Mouse (Mus musculus) MEL (cell line): Measurements from ENCODE around the gene Wdr24. TPM values are rescaled to one million over a fixed set of nuclear protein-coding genes. Genes with fewer than 3 reads are reported as not detected.
A peak's percentile ranks its signal among the peaks of the same experiment; 100 is the strongest.

Experiments
- DNase-seq: peaks from one replicate; pipeline ENCODE4 v3.0.0; 2011; ENCODE audit warnings: low read depth, low spot score
- H3K27ac ChIP-seq: 2 replicates; pipeline ENCODE4 v1.5.1; 2012; ENCODE audit warnings: low read depth, mild to moderate bottlenecking, control low read depth, low read length, moderate library complexity; ENCODE audit not compliant: control insufficient read depth
- H3K27me3 ChIP-seq, 2 experiments: fragments of 150-350 bp in 1 of 2; sonication (generic) in 1 of 2; 2 replicates each; pipeline ENCODE4 v1.6.1; 2012; ENCODE audit warnings: low read length in 2 of 2, mild to moderate bottlenecking in 2 of 2, improper control_type of control experiment in 1 of 2, moderate library complexity in 1 of 2; ENCODE audit not compliant: insufficient read depth in 2 of 2, control insufficient read depth in 1 of 2
- H3K36me3 ChIP-seq, 2 experiments: 2 replicates each; pipeline ENCODE4 v1.6.1; 2012 to 2014; ENCODE audit warnings: low read length in 2 of 2, improper control_type of control experiment in 1 of 2, inconsistent platforms in 1 of 2, mild to moderate bottlenecking in 1 of 2; ENCODE audit not compliant: insufficient read depth in 2 of 2, control insufficient read depth in 1 of 2
- H3K4me1 ChIP-seq, 2 experiments: fragments of 150-350 bp in 1 of 2; sonication (generic) in 1 of 2; 2 replicates each; pipeline ENCODE4 v1.6.1; 2012; ENCODE audit warnings: low read length in 2 of 2, improper control_type of control experiment in 1 of 2, mild to moderate bottlenecking in 1 of 2; ENCODE audit not compliant: insufficient read depth in 2 of 2, control insufficient read depth in 1 of 2
- H3K4me3 ChIP-seq, 2 experiments: fragments of 150-350 bp in 1 of 2; sonication (generic) in 1 of 2; 2 replicates each; pipeline ENCODE4 v1.5.1; 2012; ENCODE audit warnings: low read depth in 2 of 2, low read length in 2 of 2, mild to moderate bottlenecking in 2 of 2, moderate library complexity in 2 of 2, control low read depth in 1 of 2, improper control_type of control experiment in 1 of 2; ENCODE audit not compliant: control insufficient read depth in 1 of 2, insufficient read depth in 1 of 2
- H3K79me2 ChIP-seq: 2 replicates; pipeline ENCODE4 v1.6.1; 2012; ENCODE audit warnings: mild to moderate bottlenecking, low read length, moderate library complexity; ENCODE audit not compliant: control insufficient read depth, poor library complexity, insufficient read depth
- H3K9ac ChIP-seq: 2 replicates; pipeline ENCODE4 v1.6.1; 2012; ENCODE audit warnings: low read depth, mild to moderate bottlenecking, control low read depth, low read length, moderate library complexity; ENCODE audit not compliant: control insufficient read depth, poor library complexity, severe bottlenecking
- H3K9me3 ChIP-seq: fragments of 150-350 bp; sonication (generic); replicated peaks from 2 replicates; pipeline ENCODE4 v1.6.1; 2012; ENCODE audit warnings: mild to moderate bottlenecking, low read length, improper control_type of control experiment, moderate library complexity; ENCODE audit not compliant: insufficient read depth
- BHLHE40 ChIP-seq: IDR thresholded peaks from 2 replicates; pipeline ENCODE4 v1.6.1; 2012; ENCODE audit warnings: low read depth, mild to moderate bottlenecking, inconsistent platforms, low read length, improper control_type of control experiment, borderline replicate concordance
- CHD1 ChIP-seq: IDR thresholded peaks from 2 replicates; pipeline ENCODE4 v1.6.1; 2012; ENCODE audit warnings: low read depth, mild to moderate bottlenecking, inconsistent platforms, low read length, improper control_type of control experiment
- CHD2 ChIP-seq: IDR thresholded peaks from 2 replicates; pipeline ENCODE4 v1.6.1; 2011; ENCODE audit warnings: low read length, improper control_type of control experiment
- CTCF ChIP-seq, 3 experiments: IDR thresholded peaks in 2 of 3; conservative IDR thresholded peaks in 1 of 3; 2 replicates each; pipeline ENCODE4 v1.5.1; 2011 to 2012; ENCODE audit warnings: low read length in 3 of 3, low read depth in 2 of 3, mild to moderate bottlenecking in 2 of 3, improper control_type of control experiment in 1 of 3, inconsistent platforms in 1 of 3, mixed read lengths in 1 of 3, moderate library complexity in 1 of 3; ENCODE audit not compliant: control insufficient read depth in 1 of 3, insufficient read depth in 1 of 3, poor library complexity in 1 of 3, severe bottlenecking in 1 of 3
- ELF1 ChIP-seq: IDR thresholded peaks from 2 replicates; pipeline ENCODE4 v1.6.1; 2014; ENCODE audit warnings: low read depth, mild to moderate bottlenecking, inconsistent platforms, low read length, improper control_type of control experiment, moderate library complexity
- EP300 ChIP-seq, 2 experiments: IDR thresholded peaks; 2 replicates each; pipeline ENCODE4 v1.6.1; 2011; ENCODE audit warnings: improper control_type of control experiment in 2 of 2, low read length in 2 of 2, low read depth in 1 of 2, mild to moderate bottlenecking in 1 of 2
- ETS1 ChIP-seq: IDR thresholded peaks from 2 replicates; pipeline ENCODE4 v1.6.1; 2012; ENCODE audit warnings: low read depth, mild to moderate bottlenecking, inconsistent platforms, low read length, improper control_type of control experiment, moderate library complexity
- GATA1 ChIP-seq: IDR thresholded peaks from 2 replicates; pipeline ENCODE4 v1.6.1; 2011; ENCODE audit warnings: low read depth, low read length, improper control_type of control experiment
- HCFC1 ChIP-seq: IDR thresholded peaks from 2 replicates; pipeline ENCODE4 v1.6.1; 2012; ENCODE audit warnings: low read depth, mild to moderate bottlenecking, inconsistent platforms, low read length, improper control_type of control experiment, moderate library complexity
- JUND ChIP-seq: IDR thresholded peaks from 2 replicates; pipeline ENCODE4 v1.6.1; 2011; ENCODE audit warnings: low read depth, mild to moderate bottlenecking, improper control_type of control experiment, low read length
- KAT2A ChIP-seq: conservative IDR thresholded peaks from 2 replicates; pipeline ENCODE4 v1.6.1; 2012; ENCODE audit warnings: low read depth, low read length, improper control_type of control experiment, inconsistent platforms
- MAFK ChIP-seq: IDR thresholded peaks from 2 replicates; pipeline ENCODE4 v1.6.1; 2011; ENCODE audit warnings: low read depth, mild to moderate bottlenecking, low read length, improper control_type of control experiment, borderline replicate concordance
- MAX ChIP-seq: IDR thresholded peaks from 2 replicates; pipeline ENCODE4 v1.6.1; 2011; ENCODE audit warnings: low read length, improper control_type of control experiment
- MAZ ChIP-seq: IDR thresholded peaks from 2 replicates; pipeline ENCODE4 v1.6.1; 2012; ENCODE audit warnings: low read depth, mild to moderate bottlenecking, inconsistent platforms, low read length, improper control_type of control experiment
- MEF2A ChIP-seq: IDR thresholded peaks from 2 replicates; pipeline ENCODE4 v1.6.1; 2014; ENCODE audit warnings: low read depth, mild to moderate bottlenecking, inconsistent platforms, low read length, improper control_type of control experiment; ENCODE audit not compliant: poor library complexity, insufficient replicate concordance, severe bottlenecking; ENCODE audit errors: extremely low read depth
- MXI1 ChIP-seq: IDR thresholded peaks from 2 replicates; pipeline ENCODE4 v1.6.1; 2011; ENCODE audit warnings: mild to moderate bottlenecking, low read depth, low read length, improper control_type of control experiment
- MYB ChIP-seq: IDR thresholded peaks from 2 replicates; pipeline ENCODE4 v1.6.1; 2011; ENCODE audit warnings: mild to moderate bottlenecking, low read depth, low read length, improper control_type of control experiment
- MYC ChIP-seq: IDR thresholded peaks from 2 replicates; pipeline ENCODE4 v1.6.1; 2011; ENCODE audit warnings: low read depth, mild to moderate bottlenecking, low read length, improper control_type of control experiment, moderate library complexity
- NELFE ChIP-seq: IDR thresholded peaks from 2 replicates; pipeline ENCODE4 v1.6.1; 2011; ENCODE audit warnings: low read depth, low read length, improper control_type of control experiment
- NRF1 ChIP-seq: IDR thresholded peaks from 2 replicates; pipeline ENCODE4 v1.6.1; 2014; ENCODE audit warnings: low read depth, mild to moderate bottlenecking, inconsistent platforms, low read length, improper control_type of control experiment, moderate library complexity; ENCODE audit not compliant: poor library complexity, insufficient read depth, severe bottlenecking
- POLR2A ChIP-seq, 2 experiments: IDR thresholded peaks; 2 replicates each; pipeline ENCODE4 v1.6.1; 2011 to 2012; ENCODE audit warnings: low read length in 2 of 2, mild to moderate bottlenecking in 2 of 2, control low read depth in 1 of 2, improper control_type of control experiment in 1 of 2, low read depth in 1 of 2, moderate library complexity in 1 of 2; ENCODE audit not compliant: control insufficient read depth in 1 of 2, insufficient read depth in 1 of 2, poor library complexity in 1 of 2
- POLR2AphosphoS2 ChIP-seq: IDR thresholded peaks from 2 replicates; pipeline ENCODE4 v1.6.1; 2011; ENCODE audit warnings: low read length, improper control_type of control experiment
- POLR2AphosphoS5 ChIP-seq: IDR thresholded peaks from 2 replicates; pipeline ENCODE4 v1.6.1; 2012; ENCODE audit warnings: low read depth, borderline replicate concordance, mild to moderate bottlenecking, inconsistent platforms, low read length, moderate library complexity, mixed read lengths
- RAD21 ChIP-seq: IDR thresholded peaks from 2 replicates; pipeline ENCODE4 v1.6.1; 2011; ENCODE audit warnings: mild to moderate bottlenecking, low read depth, low read length, improper control_type of control experiment
- RCOR1 ChIP-seq: IDR thresholded peaks from 2 replicates; pipeline ENCODE4 v1.6.1; 2012; ENCODE audit warnings: low read depth, mild to moderate bottlenecking, inconsistent platforms, low read length, improper control_type of control experiment
- SIN3A ChIP-seq: IDR thresholded peaks from 2 replicates; pipeline ENCODE4 v1.6.1; 2012; ENCODE audit warnings: low read length, improper control_type of control experiment, inconsistent platforms
- SMC3 ChIP-seq: IDR thresholded peaks from 2 replicates; pipeline ENCODE4 v1.6.1; 2011; ENCODE audit warnings: low read depth, low read length, improper control_type of control experiment
- TBP ChIP-seq: IDR thresholded peaks from 2 replicates; pipeline ENCODE4 v1.8.0; 2011; ENCODE audit warnings: low read depth, low read length, improper control_type of control experiment
- TCF12 ChIP-seq: IDR thresholded peaks from 2 replicates; pipeline ENCODE4 v1.6.1; 2014; ENCODE audit warnings: low read depth, mild to moderate bottlenecking, inconsistent platforms, low read length, improper control_type of control experiment, moderate library complexity
- UBTF ChIP-seq: IDR thresholded peaks from 2 replicates; pipeline ENCODE4 v1.6.1; 2012; ENCODE audit warnings: low read depth, mild to moderate bottlenecking, inconsistent platforms, low read length, improper control_type of control experiment, moderate library complexity, borderline replicate concordance; ENCODE audit not compliant: insufficient read depth
- USF1 ChIP-seq: IDR thresholded peaks from 2 replicates; pipeline ENCODE4 v1.6.1; 2014; ENCODE audit warnings: low read depth, mild to moderate bottlenecking, inconsistent platforms, low read length, improper control_type of control experiment, moderate library complexity
- USF2 ChIP-seq, 2 experiments: IDR thresholded peaks; 2 replicates each; pipeline ENCODE4 v1.6.1; 2011 to 2012; ENCODE audit warnings: improper control_type of control experiment in 2 of 2, low read length in 2 of 2, borderline replicate concordance in 1 of 2, inconsistent platforms in 1 of 2, low read depth in 1 of 2, mild to moderate bottlenecking in 1 of 2; ENCODE audit not compliant: insufficient read depth in 1 of 2
- ZC3H11A ChIP-seq: IDR thresholded peaks from 2 replicates; pipeline ENCODE4 v1.6.1; 2012; ENCODE audit warnings: low read depth, mild to moderate bottlenecking, inconsistent platforms, low read length, improper control_type of control experiment
- ZKSCAN1 ChIP-seq: IDR thresholded peaks from 2 replicates; pipeline ENCODE4 v1.6.1; 2012; ENCODE audit warnings: low read depth, mild to moderate bottlenecking, inconsistent platforms, low read length, improper control_type of control experiment, moderate library complexity
- ZMIZ1 ChIP-seq: IDR thresholded peaks from 2 replicates; pipeline ENCODE4 v1.6.1; 2012; ENCODE audit warnings: low read depth, mild to moderate bottlenecking, inconsistent platforms, low read length, improper control_type of control experiment, moderate library complexity
- ZNF384 ChIP-seq: IDR thresholded peaks from 2 replicates; pipeline ENCODE4 v1.6.1; 2012; ENCODE audit warnings: low read depth, mild to moderate bottlenecking, inconsistent platforms, low read length, improper control_type of control experiment
- polyA plus RNA-seq, 2 experiments: library from polyadenylated mRNA; stranded (reverse) in 1 of 2; unstranded in 1 of 2; fragments of >175 nt in 1 of 2; fragments of >200 nt in 1 of 2; gene quantifications; 2 replicates each; pipeline versions ENCODE4 v1.2.1 to v1.2.4; 2012; ENCODE audit warnings: low replicate concordance in 2 of 2, low read depth in 1 of 2; ENCODE audit not compliant: insufficient read length in 2 of 2, insufficient read depth in 1 of 2, missing spikeins in 1 of 2
- total RNA-seq: library from RNA; depleted of rRNA; stranded (reverse); fragments of 300-350 nt; gene quantifications from 2 replicates; pipeline ENCODE4 v1.2.3, GENCODE M21; 2012

Wdr24 gene
- total and polyA plus RNA-seq, 3 experiments, result 35.0 to 38.8 TPM; not detected in 1

- Histone ChIP-seq H3K4me3 (peak overlapping the region; percentile 82 to 87), H3K4me1 (peaks cover 2 to 19% of the 10 kb centered on the region in 2 experiments; a peak in 3 of 4 replicates), H3K9me3 (no peaks in the 10 kb centered on the region), H3K36me3 (peaks cover 0 to 7% of the 10 kb centered on the region in 2 experiments; a peak in 2 of 4 replicates), H3K27ac (peak overlapping the region; percentile 26; the same call in 1 of the 2 replicates), H3K79me2 (peaks cover 6% of the 10 kb centered on the region; the same call in 1 of the 2 replicates), H3K9ac (peak overlapping the region; percentile 73), H3K27me3 (no peaks in the 10 kb centered on the region)
- peak; percentile 66 for DNase-seq
- TF ChIP-seq MEF2A, result no peak
- TF ChIP-seq GATA1, result no peak
- no peak for TF ChIP-seq KAT2A
- TF ChIP-seq POLR2AphosphoS5, result no peak
- no peak for TF ChIP-seq POLR2A (IDR thresholded peaks at IDR 0.05; ENCODE audit: control insufficient read depth in 1 of 2, insufficient read depth in 1 of 2, low read depth in 1 of 2, low read length in 2 of 2, poor library complexity in 1 of 2)
- TF ChIP-seq MXI1, result no peak
- no peak for TF ChIP-seq ZMIZ1
- TF ChIP-seq ZNF384, result peak; percentile 56; the same call in 1 of the 2 replicates
- no peak for TF ChIP-seq USF1
- TF ChIP-seq HCFC1, result 0 out of 2 replicates have a peak, but pooled peaks have one; percentile 12
- TF ChIP-seq MAFK, result 0 out of 2 replicates have a peak, but pooled peaks have one; percentile 29
- TF ChIP-seq CHD1, result no peak
- no peak for TF ChIP-seq USF2 (IDR thresholded peaks at IDR 0.05; ENCODE audit: borderline replicate concordance in 1 of 2, insufficient read depth in 1 of 2, low read depth in 1 of 2, low read length in 2 of 2)
- no peak for TF ChIP-seq NELFE
- TF ChIP-seq MAX, result no peak
- no peak for TF ChIP-seq NRF1
- TF ChIP-seq TBP, result peak; percentile 99
- no peak for TF ChIP-seq MAZ
- TF ChIP-seq ZKSCAN1, result no peak
- no peak for TF ChIP-seq MYB
- TF ChIP-seq CHD2, result no peak
- no peak for TF ChIP-seq RCOR1
- TF ChIP-seq BHLHE40, result no peak
- TF ChIP-seq TCF12, result no peak
- no peak for TF ChIP-seq SMC3
- no peak for TF ChIP-seq CTCF (IDR thresholded peaks at IDR 0.05 in 2 of 3, conservative IDR thresholded peaks at IDR 0.05 in 1 of 3; ENCODE audit: control insufficient read depth in 1 of 3, insufficient read depth in 1 of 3, low read depth in 2 of 3, low read length in 3 of 3, poor library complexity in 1 of 3, severe bottlenecking in 1 of 3)
- TF ChIP-seq SIN3A, result peak; percentile 20; the same call in 1 of the 2 replicates
- no peak for TF ChIP-seq EP300 (IDR thresholded peaks at IDR 0.05; ENCODE audit: low read depth in 1 of 2, low read length in 2 of 2)
- TF ChIP-seq ELF1, result no peak
- no peak for TF ChIP-seq JUND
- TF ChIP-seq RAD21, result no peak
- no peak for TF ChIP-seq ETS1
- no peak for TF ChIP-seq MYC
- no peak for TF ChIP-seq UBTF
- TF ChIP-seq POLR2AphosphoS2, result no peak
- no peak for TF ChIP-seq ZC3H11A
These were observed 50.1 kb downstream of the Wdr24 start for GRCm38 (mm10) chr17:25873405-25874147.
